23 mouse cellular contexts compared by ENCODE assay signal in genomic region chr5:121996701-121997100, GRCm38 (mm10). TPM values are rescaled to one million over a fixed set of nuclear protein-coding genes. Genes with fewer than 3 reads are reported as not detected.
"Had no signal": no experiment of that assay in that cellular context is flagged by ENCODE, and none has a peak within 500 bp of the region (broad histone marks: within the 10 kb centered on the region; RNA-seq: fewer than 3 reads in every experiment).

No protein-coding gene starts in this region.

- H3K27ac ChIP-seq: kidney, embryonic 15.5 days; limb, embryonic 12.5 days; limb, embryonic 15.5 days; liver, embryonic 14.5 days; macrophage; midbrain, embryonic 15.5 days; neural tube, embryonic 12.5 days; neural tube, embryonic 15.5 days had no signal

- H3K9me3 ChIP-seq: kidney, embryonic 15.5 days; limb, embryonic 12.5 days; limb, embryonic 15.5 days; midbrain, embryonic 15.5 days; neural tube, embryonic 12.5 days; neural tube, embryonic 15.5 days had no signal

- H3K4me2 ChIP-seq: kidney, embryonic 15.5 days; limb, embryonic 12.5 days; limb, embryonic 15.5 days; liver, embryonic 11.5 days; lung, embryonic 14.5 days; midbrain, embryonic 11.5 days; midbrain, embryonic 15.5 days; neural tube, embryonic 12.5 days; neural tube, embryonic 15.5 days had no signal

- H3K4me1 ChIP-seq: limb, embryonic 12.5 days had no signal

- H3K27me3 ChIP-seq: kidney, embryonic 15.5 days; limb, embryonic 12.5 days; limb, embryonic 15.5 days; midbrain, embryonic 15.5 days; neural tube, embryonic 12.5 days; neural tube, embryonic 15.5 days had no signal

- H3K4me3 ChIP-seq: kidney, embryonic 15.5 days; limb, embryonic 12.5 days; limb, embryonic 15.5 days; midbrain, embryonic 15.5 days; neural tube, embryonic 12.5 days; neural tube, embryonic 15.5 days had no signal

- ATAC-seq: liver, postnatal 0 days; lung, postnatal 0 days; midbrain, embryonic 15.5 days had no signal

- H3K36me3 ChIP-seq: kidney, embryonic 15.5 days; limb, embryonic 12.5 days; limb, embryonic 15.5 days; midbrain, embryonic 15.5 days; neural tube, embryonic 12.5 days; neural tube, embryonic 15.5 days had no signal

- DNase-seq: kidney, adult 8-10 months; kidney, postnatal 10 days; kidney, postnatal 36 days; left cerebral cortex, postnatal 4 days; liver, postnatal 0 days; lung, embryonic 14.5 days; retina, postnatal 1 day; right cerebral cortex, postnatal 25 days; spleen, adult 18-20 months; thymus, adult 18-20 months; thymus, postnatal 4 days had no signal

- H3K9ac ChIP-seq: kidney, embryonic 15.5 days; limb, embryonic 12.5 days; limb, embryonic 15.5 days; liver, embryonic 14.5 days; liver, postnatal 0 days; lung, embryonic 14.5 days; midbrain, embryonic 15.5 days; neural tube, embryonic 12.5 days; neural tube, embryonic 15.5 days had no signal

RNA-seq across cellular contexts. Expression of gene Cux2, which starts 53.2 kb away (rescaled TPM):
- total RNA-seq: megakaryocyte-erythroid progenitor cell, adult 5-6 weeks had no signal
- polyA plus RNA-seq: macrophage had no signal
